Mouse (Mus musculus) hindbrain, embryonic 16.5 days (tissue): Measurements from ENCODE around the gene Gsto1. TPM values are rescaled to one million over a fixed set of nuclear protein-coding genes. Genes with fewer than 3 reads are reported as not detected.

Source experiments
- ATAC-seq: fragments of 200-750 bp; cut with Nextera tagmentation; 2 replicates; pipeline ENCODE4 v1.8.0; 2017; ENCODE audit warnings: moderate TSS enrichment, moderate library complexity
- H3K27ac ChIP-seq: fragments of 300-500 bp; sonication (generic); 2 replicates; pipeline ENCODE4 v1.5.1; 2014; ENCODE audit warnings: low read depth, mild to moderate bottlenecking, control low read depth, low read length, moderate library complexity
- H3K27me3 ChIP-seq: fragments of 300-500 bp; sonication (generic); replicated peaks from 2 replicates; pipeline ENCODE4 v1.6.1; 2014; ENCODE audit warnings: low read length; ENCODE audit not compliant: control insufficient read depth, insufficient read depth
- H3K36me3 ChIP-seq: fragments of 300-500 bp; sonication (generic); 2 replicates; pipeline ENCODE4 v1.6.1; 2014; ENCODE audit warnings: mild to moderate bottlenecking, low read length, moderate library complexity, mixed read lengths; ENCODE audit not compliant: control insufficient read depth, insufficient read depth
- H3K4me1 ChIP-seq: fragments of 300-500 bp; sonication (generic); 2 replicates; pipeline ENCODE4 v1.6.1; 2014; ENCODE audit warnings: low read depth, low read length; ENCODE audit not compliant: control insufficient read depth, insufficient read depth
- H3K4me2 ChIP-seq: fragments of 300-500 bp; sonication (generic); 2 replicates; pipeline ENCODE4 v1.6.1; 2014; ENCODE audit warnings: mild to moderate bottlenecking, low read length, control low read depth, moderate library complexity
- H3K4me3 ChIP-seq: fragments of 300-500 bp; sonication (generic); 2 replicates; pipeline ENCODE4 v1.5.1; 2014; ENCODE audit warnings: mild to moderate bottlenecking, low read length, control low read depth, moderate library complexity
- H3K9ac ChIP-seq: fragments of 300-500 bp; sonication (generic); 2 replicates; pipeline ENCODE4 v1.6.1; 2014; ENCODE audit warnings: low read depth, mild to moderate bottlenecking, control low read depth, low read length, moderate library complexity
- H3K9me3 ChIP-seq: fragments of 300-500 bp; sonication (generic); 2 replicates; pipeline ENCODE4 v1.6.1; 2014; ENCODE audit warnings: mild to moderate bottlenecking, low read length, moderate library complexity; ENCODE audit not compliant: control insufficient read depth
- WGBS: fragments of 180-500 bp; shearing (Covaris S2); extraction: QIAGEN DNeasy Blood & Tissue Kit; methylation state at CpG from one replicate; pipeline ENCODE4 v1.1.7; 2014; 5-methylcytosine and 5-hydroxymethylcytosine counted together
- polyA plus RNA-seq: library from polyadenylated mRNA; unstranded; fragments of >200 nt; fragmentation: Nextera tagmentation; extraction: Ambion mirVana; gene quantifications from 2 replicates; pipeline ENCODE4 v1.2.1, GENCODE M21; 2015

Gsto1 gene
- polyA plus RNA-seq, 1 experiment from 2014 or later: 148 TPM

DNA sequence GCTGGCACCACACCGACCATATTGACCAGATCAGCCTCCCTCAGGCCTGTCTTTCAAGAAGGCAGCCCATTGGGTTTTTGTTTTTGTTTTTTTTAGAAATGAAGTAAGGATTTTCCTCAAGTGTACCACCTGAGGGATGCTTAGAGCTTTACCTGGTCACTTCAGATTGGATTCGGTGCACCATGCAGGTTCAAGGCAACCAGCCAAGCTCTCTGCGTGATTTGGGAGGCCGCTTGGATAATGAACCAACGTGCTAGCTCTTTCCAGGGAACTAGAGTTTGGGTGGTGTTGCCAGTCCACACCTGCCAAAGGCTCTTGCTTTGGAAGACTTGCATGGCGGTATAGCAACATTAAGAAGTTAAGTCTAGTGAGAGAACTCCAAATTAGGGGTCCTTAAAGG is 38.3 kb downstream of the Gsto1 start:
- no peak for ATAC-seq
- H3K9ac ChIP-seq: no peak overlapping the region

DNA sequence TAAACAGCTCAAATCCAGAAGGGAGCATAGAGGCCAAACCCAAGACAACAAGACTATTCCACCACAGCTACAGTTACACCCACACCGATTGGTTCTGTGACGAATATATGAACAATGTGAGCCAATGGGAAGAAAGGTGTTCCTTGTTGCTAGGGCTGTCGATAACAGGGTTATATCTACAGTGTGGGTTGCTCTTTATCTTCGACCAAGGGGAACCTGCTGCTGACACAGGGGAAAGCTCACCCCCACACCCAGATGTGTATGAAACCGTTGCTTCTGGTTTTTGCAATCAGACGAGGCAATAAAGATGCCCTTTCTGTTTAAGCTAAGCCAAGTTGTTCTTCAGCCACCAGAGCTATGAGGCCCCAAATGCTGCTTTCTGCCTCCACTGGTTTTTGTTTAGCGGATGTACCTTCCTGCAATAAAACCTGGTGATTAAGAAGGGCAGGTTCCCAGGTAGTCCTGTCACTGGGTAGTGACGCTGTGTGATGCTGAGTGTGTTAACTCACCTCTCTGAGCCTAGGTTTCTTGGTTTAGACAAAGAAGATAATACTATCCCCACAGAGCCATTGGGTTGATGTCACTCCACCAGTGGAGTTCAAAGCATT is 43.8 kb downstream of the Gsto1 start:
- Histone ChIP-seq H3K9ac (no peak overlapping the region), H3K4me2 (no peak overlapping the region), H3K27me3 (no peaks in the 10 kb centered on the region), H3K4me1 (no peaks in the 10 kb centered on the region; the same call in 1 of the 2 replicates), H3K4me3 (no peak overlapping the region), H3K36me3 (peaks cover 6% of the 10 kb centered on the region; the same call in 1 of the 2 replicates), H3K27ac (no peak overlapping the region), H3K9me3 (no peaks in the 10 kb centered on the region)
- ATAC-seq: no peak
- 91% methylated on average over 8 of the region's 8 CpGs for WGBS

More for the DNA sequence above, 38.3 kb downstream of the Gsto1 start:
- 93% methylated on average over 6 of the region's 6 CpGs for WGBS
- H3K4me3 ChIP-seq: no peak overlapping the region
- no peaks in the 10 kb centered on the region for H3K4me1 ChIP-seq
- no peaks in the 10 kb centered on the region for H3K9me3 ChIP-seq
- H3K27me3 ChIP-seq: no peaks in the 10 kb centered on the region
- H3K36me3 ChIP-seq: peaks cover 6% of the 10 kb centered on the region; the same call in 1 of the 2 replicates
- no peak overlapping the region for H3K27ac ChIP-seq
- no peak overlapping the region for H3K4me2 ChIP-seq

DNA sequence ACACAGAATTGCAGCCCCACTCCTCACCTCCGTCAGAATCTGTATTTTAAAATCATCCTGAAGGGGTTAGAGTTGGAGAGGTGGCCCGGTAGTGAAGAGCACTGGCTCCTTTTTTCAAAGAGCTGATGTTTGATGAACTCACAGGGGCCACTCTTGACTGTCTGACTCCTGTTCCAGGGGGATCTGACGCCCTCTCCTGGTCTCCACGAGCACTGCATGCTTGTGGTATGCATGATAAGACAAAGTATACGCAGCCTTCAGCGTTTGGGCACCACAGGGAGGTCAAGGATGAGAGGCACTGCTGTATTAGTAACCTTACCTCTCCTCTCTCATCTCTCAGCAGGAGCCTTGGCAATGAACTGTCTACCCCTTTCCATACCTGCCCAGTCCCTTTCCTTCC is 45.2 kb downstream of the Gsto1 start:
- Histone ChIP-seq H3K9me3 (no peaks in the 10 kb centered on the region), H3K9ac (no peak overlapping the region), H3K4me1 (no peaks in the 10 kb centered on the region; the same call in 1 of the 2 replicates), H3K4me3 (no peak overlapping the region), H3K27ac (no peak overlapping the region), H3K4me2 (no peak overlapping the region), H3K27me3 (no peaks in the 10 kb centered on the region), H3K36me3 (peaks cover 6% of the 10 kb centered on the region; the same call in 1 of the 2 replicates)
- WGBS: 59% methylated on average over 6 of the region's 6 CpGs
- no peak for ATAC-seq

DNA sequence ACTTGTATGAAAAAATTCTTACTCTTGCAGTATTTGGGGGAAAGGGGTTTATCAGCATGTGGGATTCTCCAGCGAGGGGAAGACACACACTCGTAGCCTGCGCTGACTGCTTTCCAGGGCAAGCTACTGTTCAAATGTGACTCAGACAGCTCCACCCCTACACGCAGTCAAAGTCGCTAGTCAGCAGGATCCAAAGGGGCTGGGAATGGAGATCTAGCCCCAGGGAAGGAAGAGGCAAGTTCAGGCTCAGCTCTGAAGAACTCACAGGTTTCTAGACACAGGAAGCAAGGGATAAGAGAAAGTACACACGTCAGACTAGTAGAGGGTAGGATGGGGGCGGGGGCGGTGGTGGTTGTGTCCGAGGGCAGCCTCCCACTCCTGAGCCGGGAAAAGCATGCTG is 45.8 kb downstream of the Gsto1 start:
- H3K36me3 ChIP-seq: peaks cover 5% of the 10 kb centered on the region; the same call in 1 of the 2 replicates

DNA sequence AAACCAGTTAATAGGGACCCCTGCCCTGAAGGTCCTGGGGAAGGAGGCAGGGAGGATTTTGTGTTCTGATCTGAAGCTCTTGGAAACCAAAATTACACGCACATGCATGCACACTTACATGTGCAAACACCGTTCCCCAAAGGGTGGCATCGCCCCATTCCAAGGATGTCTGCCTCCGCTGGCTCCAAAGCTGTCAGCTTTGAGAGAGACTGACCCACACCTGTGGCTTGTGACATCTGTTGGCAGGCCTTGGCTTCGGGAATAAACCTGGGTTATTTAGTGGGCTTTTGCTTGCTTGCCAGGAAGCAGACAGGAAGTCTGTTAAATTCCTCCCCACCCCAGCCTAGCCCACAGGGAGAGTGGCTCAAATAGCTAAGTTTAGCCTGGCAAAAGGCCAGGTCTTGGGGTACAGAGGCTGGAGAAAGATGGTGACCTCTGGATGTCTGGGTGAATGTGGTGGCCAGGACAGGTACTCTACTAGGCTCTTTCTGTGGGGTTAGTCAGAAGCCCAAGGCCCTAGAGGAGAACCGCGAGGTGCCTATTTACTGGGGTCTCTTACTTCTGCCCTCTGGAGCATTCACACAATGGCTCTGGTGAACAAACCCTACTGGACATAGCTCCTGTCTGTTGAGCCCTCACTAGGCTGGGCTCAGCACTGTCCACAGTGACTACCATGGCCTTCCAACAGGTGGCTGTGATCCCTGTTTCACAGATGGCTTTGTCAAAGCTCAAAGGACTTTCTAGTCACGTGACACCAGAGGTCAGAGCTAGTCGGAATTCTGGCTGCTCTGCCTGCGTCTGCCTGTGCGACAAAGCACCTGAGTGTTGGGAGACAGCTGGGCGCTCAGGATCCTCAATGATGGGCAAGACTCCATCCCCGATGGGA is 47.8 kb downstream of the Gsto1 start:
- H3K4me3 ChIP-seq: no peak overlapping the region
- 64% methylated on average over 13 of the region's 13 CpGs for WGBS
- no peaks in the 10 kb centered on the region for H3K36me3 ChIP-seq
- no peaks in the 10 kb centered on the region for H3K27me3 ChIP-seq
- peaks cover 4% of the 10 kb centered on the region; the same call in 1 of the 2 replicates for H3K4me1 ChIP-seq
- H3K9me3 ChIP-seq: no peaks in the 10 kb centered on the region
- no peak overlapping the region for H3K27ac ChIP-seq
- H3K9ac ChIP-seq: no peak overlapping the region
- H3K4me2 ChIP-seq: no peak overlapping the region
- no peak for ATAC-seq

More for the DNA sequence above, 45.8 kb downstream of the Gsto1 start:
- WGBS: 86% methylated on average over 10 of the region's 10 CpGs
- Histone ChIP-seq H3K9me3 (no peaks in the 10 kb centered on the region), H3K9ac (no peak overlapping the region), H3K4me3 (no peak overlapping the region), H3K4me2 (no peak overlapping the region), H3K4me1 (peaks cover 4% of the 10 kb centered on the region; the same call in 1 of the 2 replicates), H3K27ac (no peak overlapping the region), H3K27me3 (no peaks in the 10 kb centered on the region)
- ATAC-seq: no peak

DNA sequence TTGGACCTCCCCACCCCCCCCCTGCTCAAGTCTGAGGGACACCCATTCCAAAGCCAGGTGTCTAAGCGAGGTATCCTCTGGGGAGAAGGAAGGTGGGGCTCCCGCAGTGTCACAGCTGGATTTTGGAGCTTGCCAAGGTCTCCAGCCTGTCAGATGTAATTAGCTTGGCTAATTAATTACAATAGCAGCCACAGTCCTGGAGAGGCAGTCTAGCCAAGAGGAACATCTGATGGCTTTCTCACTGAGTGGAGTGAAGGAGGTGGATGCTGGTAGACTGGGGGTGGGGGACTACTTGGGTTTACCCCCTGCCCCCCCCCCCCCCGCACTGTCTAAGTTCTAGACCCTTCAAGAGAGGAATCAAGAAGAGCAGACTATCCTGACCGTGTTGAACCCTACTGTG is 48.9 kb downstream of the Gsto1 start:
- Histone ChIP-seq H3K4me1 (peaks cover 4% of the 10 kb centered on the region; the same call in 1 of the 2 replicates), H3K9ac (no peak overlapping the region), H3K27ac (no peak overlapping the region), H3K4me2 (no peak overlapping the region), H3K9me3 (no peaks in the 10 kb centered on the region), H3K27me3 (no peaks in the 10 kb centered on the region), H3K36me3 (no peaks in the 10 kb centered on the region), H3K4me3 (no peak overlapping the region)
- peak; percentile 63 for ATAC-seq
- 52% methylated on average over 4 of the region's 4 CpGs for WGBS

DNA sequence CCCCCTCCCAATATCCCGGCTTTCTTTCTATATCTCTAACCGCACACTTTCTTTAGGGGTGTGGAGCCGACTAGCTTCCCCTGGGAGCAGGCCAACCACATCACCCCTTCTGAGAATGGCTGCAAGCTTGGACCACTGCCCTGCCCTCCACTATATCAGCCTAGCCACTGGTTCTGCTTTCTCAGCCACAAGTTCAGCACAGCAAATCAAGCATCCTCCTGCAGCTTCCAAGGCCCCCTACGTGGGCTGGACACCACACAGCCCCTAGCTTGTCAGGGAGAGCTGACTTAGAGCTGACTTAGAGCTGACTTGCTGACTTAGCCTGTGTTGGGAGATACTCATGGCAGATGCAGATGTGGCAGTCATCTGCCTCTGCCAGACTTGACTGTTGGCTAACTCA is 50.3 kb downstream of the Gsto1 start:
- WGBS: 80% methylated on average over 4 of the region's 4 CpGs
- Histone ChIP-seq H3K9me3 (no peaks in the 10 kb centered on the region), H3K36me3 (no peaks in the 10 kb centered on the region), H3K9ac (no peak overlapping the region), H3K4me3 (no peak overlapping the region), H3K27me3 (no peaks in the 10 kb centered on the region), H3K4me2 (no peak overlapping the region), H3K27ac (no peak overlapping the region), H3K4me1 (peaks cover 8% of the 10 kb centered on the region)
- ATAC-seq: no peak

DNA sequence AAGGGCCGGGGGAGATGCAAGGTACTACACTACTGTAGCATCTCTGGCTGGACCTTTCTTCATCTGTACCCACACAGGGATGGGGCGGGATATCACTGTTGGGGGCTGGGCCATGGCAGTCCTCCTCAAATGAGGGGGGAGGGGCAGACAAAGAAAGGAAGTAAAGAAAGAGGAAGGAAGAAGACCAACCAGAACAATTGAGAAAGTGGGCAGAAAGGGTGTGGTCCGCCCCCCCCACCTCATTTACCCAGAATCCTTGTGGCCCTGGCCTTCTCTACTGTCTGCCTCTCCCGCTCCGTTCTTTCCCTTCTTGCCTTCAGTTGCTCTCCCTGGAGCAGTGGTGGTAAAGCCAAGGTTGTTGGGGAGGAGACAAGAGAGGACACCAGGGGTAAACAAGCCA is 50.8 kb downstream of the Gsto1 start:
- no peak for ATAC-seq
- Histone ChIP-seq H3K9ac (no peak overlapping the region), H3K4me3 (no peak overlapping the region), H3K27ac (no peak overlapping the region), H3K36me3 (no peaks in the 10 kb centered on the region), H3K4me2 (no peak overlapping the region), H3K4me1 (peaks cover 11% of the 10 kb centered on the region), H3K27me3 (no peaks in the 10 kb centered on the region), H3K9me3 (no peaks in the 10 kb centered on the region)
- WGBS: 85% methylated on average over 5 of the region's 5 CpGs

DNA sequence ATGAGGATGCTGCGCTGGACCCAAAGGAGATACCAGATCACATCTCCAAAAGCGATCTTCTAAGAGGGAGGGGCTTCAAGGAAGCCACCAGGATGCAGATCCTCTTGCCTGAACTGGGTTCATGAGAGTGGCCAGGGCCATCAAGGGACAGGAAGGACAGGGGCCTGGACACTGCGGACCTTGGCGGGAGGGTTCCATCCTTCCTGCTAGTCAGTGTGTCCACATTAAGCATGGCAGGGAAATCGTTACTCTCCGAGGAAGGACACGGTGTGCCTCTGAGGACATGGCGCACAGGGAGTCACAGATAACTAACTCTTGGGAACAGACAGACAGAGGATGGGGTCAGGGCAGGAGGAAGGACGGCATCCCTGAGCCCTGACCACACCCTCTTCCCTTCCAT is 52.8 kb downstream of the Gsto1 start:
- peaks cover 11% of the 10 kb centered on the region for H3K4me1 ChIP-seq
- H3K9me3 ChIP-seq: no peaks in the 10 kb centered on the region
- H3K27me3 ChIP-seq: no peaks in the 10 kb centered on the region
- no peak for ATAC-seq
- WGBS: 92% methylated on average over 9 of the region's 9 CpGs
- H3K9ac ChIP-seq: no peak overlapping the region
- H3K36me3 ChIP-seq: no peaks in the 10 kb centered on the region
- H3K4me2 ChIP-seq: no peak overlapping the region
- no peak overlapping the region for H3K4me3 ChIP-seq
- H3K27ac ChIP-seq: no peak overlapping the region
